Mouse (Mus musculus): ENCODE results near the gene Mboat2. TPM values are rescaled to one million over a fixed set of nuclear protein-coding genes. Genes with fewer than 3 reads are reported as not detected.
A peak's percentile ranks its signal among the peaks of the same experiment; 100 is the strongest.

The Mboat2 gene
- polyA plus RNA-seq, 1 experiment, result 6.2 TPM

- H3K27ac ChIP-seq (ENCODE audit: insufficient read depth, low read depth, low read length), result no peak overlapping the region
- DNase-seq, result no peak
- H3K36me3 ChIP-seq (ENCODE audit: control insufficient read depth, insufficient read depth, low read length), result no peaks in the 10 kb centered on the region
- H3K27me3 ChIP-seq (replicated peaks; ENCODE audit: control insufficient read depth, insufficient read depth, low read length), result no peaks in the 10 kb centered on the region
- H3K4me1 ChIP-seq (ENCODE audit: control insufficient read depth, insufficient read depth, low read length), result 0 out of 2 replicates have a peak, but pooled peaks cover 3% of the 10 kb centered on the region
- H3K4me3 ChIP-seq (ENCODE audit: insufficient read depth, low read depth, low read length), result no peak overlapping the region
- TF ChIP-seq CTCF (conservative IDR thresholded peaks at IDR 0.05; ENCODE audit: insufficient read depth, insufficient read length, low read depth, low read length) (no peak), POLR2A (IDR thresholded peaks at IDR 0.05; ENCODE audit: low read depth, low read length) (no peak)
Measured at GRCm38 (mm10) chr12:24886800-24887199, 56.1 kb downstream of the Mboat2 start.

- TF ChIP-seq CTCF (conservative IDR thresholded peaks at IDR 0.05; ENCODE audit: insufficient read depth, insufficient read length, low read depth, low read length) (no peak), POLR2A (IDR thresholded peaks at IDR 0.05; ENCODE audit: low read depth, low read length) (no peak)
- H3K4me1 ChIP-seq (ENCODE audit: control insufficient read depth, insufficient read depth, low read length), result peaks cover 11% of the 10 kb centered on the region
- no peak overlapping the region for H3K27ac ChIP-seq (ENCODE audit: insufficient read depth, low read depth, low read length)
- H3K36me3 ChIP-seq (ENCODE audit: control insufficient read depth, insufficient read depth, low read length), result no peaks in the 10 kb centered on the region
- no peak overlapping the region for H3K4me3 ChIP-seq (ENCODE audit: insufficient read depth, low read depth, low read length)
- 53% methylated on average over 7 of the region's 7 CpGs for WGBS
- DNase-seq, result no peak
- no peaks in the 10 kb centered on the region for H3K27me3 ChIP-seq (replicated peaks; ENCODE audit: control insufficient read depth, insufficient read depth, low read length)
Measured at GRCm38 (mm10) chr12:24889371-24890051, 58.8 kb downstream of the Mboat2 start.

- H3K27ac ChIP-seq (ENCODE audit: insufficient read depth, low read depth, low read length), result no peak overlapping the region
- H3K4me1 ChIP-seq (ENCODE audit: control insufficient read depth, insufficient read depth, low read length), result peaks cover 11% of the 10 kb centered on the region
- WGBS, result 77% methylated on average over 2 of the region's 2 CpGs
- H3K27me3 ChIP-seq (replicated peaks; ENCODE audit: control insufficient read depth, insufficient read depth, low read length), result no peaks in the 10 kb centered on the region
- no peaks in the 10 kb centered on the region for H3K36me3 ChIP-seq (ENCODE audit: control insufficient read depth, insufficient read depth, low read length)
- TF ChIP-seq CTCF (conservative IDR thresholded peaks at IDR 0.05; ENCODE audit: insufficient read depth, insufficient read length, low read depth, low read length) (no peak), POLR2A (IDR thresholded peaks at IDR 0.05; ENCODE audit: low read depth, low read length) (no peak)
- no peak for DNase-seq
- H3K4me3 ChIP-seq (ENCODE audit: insufficient read depth, low read depth, low read length), result no peak overlapping the region
Measured at GRCm38 (mm10) chr12:24890158-24890557, 59.5 kb downstream of the Mboat2 start.

- TF ChIP-seq CTCF (conservative IDR thresholded peaks at IDR 0.05; ENCODE audit: insufficient read depth, insufficient read length, low read depth, low read length) (no peak), POLR2A (IDR thresholded peaks at IDR 0.05; ENCODE audit: low read depth, low read length) (no peak)
- no peak for DNase-seq
- WGBS, result 80% methylated on average over 8 of the region's 8 CpGs
- Histone ChIP-seq H3K27me3 (replicated peaks; ENCODE audit: control insufficient read depth, insufficient read depth, low read length) (no peaks in the 10 kb centered on the region), H3K4me1 (ENCODE audit: control insufficient read depth, insufficient read depth, low read length) (peaks cover 11% of the 10 kb centered on the region), H3K36me3 (ENCODE audit: control insufficient read depth, insufficient read depth, low read length) (no peaks in the 10 kb centered on the region), H3K4me3 (ENCODE audit: insufficient read depth, low read depth, low read length) (no peak overlapping the region), H3K27ac (ENCODE audit: insufficient read depth, low read depth, low read length) (no peak overlapping the region)
Measured at GRCm38 (mm10) chr12:24890684-24891459, 60.2 kb downstream of the Mboat2 start.

GRCm38 (mm10) chr12:24892536-24892935, 61.9 kb downstream of the Mboat2 start:
- Histone ChIP-seq H3K36me3 (ENCODE audit: control insufficient read depth, insufficient read depth, low read length) (no peaks in the 10 kb centered on the region), H3K4me3 (ENCODE audit: insufficient read depth, low read depth, low read length) (no peak overlapping the region), H3K27ac (ENCODE audit: insufficient read depth, low read depth, low read length) (no peak overlapping the region), H3K4me1 (ENCODE audit: control insufficient read depth, insufficient read depth, low read length) (peaks cover 14% of the 10 kb centered on the region), H3K27me3 (replicated peaks; ENCODE audit: control insufficient read depth, insufficient read depth, low read length) (no peaks in the 10 kb centered on the region)
- 80% methylated on average over 4 of the region's 4 CpGs for WGBS
- no peak for TF ChIP-seq CTCF (conservative IDR thresholded peaks at IDR 0.05; ENCODE audit: insufficient read depth, insufficient read length, low read depth, low read length)
- TF ChIP-seq POLR2A (IDR thresholded peaks at IDR 0.05; ENCODE audit: low read depth, low read length), result no peak
- DNase-seq, result no peak

- H3K36me3 ChIP-seq (ENCODE audit: control insufficient read depth, insufficient read depth, low read length), result no peaks in the 10 kb centered on the region
- no peaks in the 10 kb centered on the region for H3K27me3 ChIP-seq (replicated peaks; ENCODE audit: control insufficient read depth, insufficient read depth, low read length)
- H3K27ac ChIP-seq (ENCODE audit: insufficient read depth, low read depth, low read length), result peak overlapping the region; percentile 26
- peak; percentile 80 for DNase-seq
- no peak overlapping the region for H3K4me3 ChIP-seq (ENCODE audit: insufficient read depth, low read depth, low read length)
- peaks cover 21% of the 10 kb centered on the region for H3K4me1 ChIP-seq (ENCODE audit: control insufficient read depth, insufficient read depth, low read length)
- 22% methylated on average over 10 of the region's 10 CpGs for WGBS
- TF ChIP-seq POLR2A (IDR thresholded peaks at IDR 0.05; ENCODE audit: low read depth, low read length), result no peak
- TF ChIP-seq CTCF (conservative IDR thresholded peaks at IDR 0.05; ENCODE audit: insufficient read depth, insufficient read length, low read depth, low read length), result no peak
Measured at GRCm38 (mm10) chr12:24893777-24894468, 63.2 kb downstream of the Mboat2 start.

GRCm38 (mm10) chr12:24895352-24895751, 64.7 kb downstream of the Mboat2 start:
- no peak overlapping the region for H3K4me3 ChIP-seq (ENCODE audit: insufficient read depth, low read depth, low read length)
- H3K27me3 ChIP-seq (replicated peaks; ENCODE audit: control insufficient read depth, insufficient read depth, low read length), result no peaks in the 10 kb centered on the region
- DNase-seq, result peak; percentile 40
- H3K27ac ChIP-seq (ENCODE audit: insufficient read depth, low read depth, low read length), result no peak overlapping the region
- no peak for TF ChIP-seq CTCF (conservative IDR thresholded peaks at IDR 0.05; ENCODE audit: insufficient read depth, insufficient read length, low read depth, low read length)
- no peak for TF ChIP-seq POLR2A (IDR thresholded peaks at IDR 0.05; ENCODE audit: low read depth, low read length)
- H3K4me1 ChIP-seq (ENCODE audit: control insufficient read depth, insufficient read depth, low read length), result peaks cover 22% of the 10 kb centered on the region
- no peaks in the 10 kb centered on the region for H3K36me3 ChIP-seq (ENCODE audit: control insufficient read depth, insufficient read depth, low read length)
- 48% methylated on average over 5 of the region's 5 CpGs for WGBS

Data from kidney, adult 2 months (tissue).